Mouse (Mus musculus): ENCODE measurements at regions not wholly inside any gene's neighbourhood (a gene's known extent, or its start where the extent isn't known, plus 50 kb on each side); places are given as distances from the start of the nearest gene placed in this dataset.
"Not testable (repeated sequence)": the region's sequence is repeated elsewhere in the genome, so short reads cannot be mapped to it uniquely, and the experiment has no call there.

DNA sequence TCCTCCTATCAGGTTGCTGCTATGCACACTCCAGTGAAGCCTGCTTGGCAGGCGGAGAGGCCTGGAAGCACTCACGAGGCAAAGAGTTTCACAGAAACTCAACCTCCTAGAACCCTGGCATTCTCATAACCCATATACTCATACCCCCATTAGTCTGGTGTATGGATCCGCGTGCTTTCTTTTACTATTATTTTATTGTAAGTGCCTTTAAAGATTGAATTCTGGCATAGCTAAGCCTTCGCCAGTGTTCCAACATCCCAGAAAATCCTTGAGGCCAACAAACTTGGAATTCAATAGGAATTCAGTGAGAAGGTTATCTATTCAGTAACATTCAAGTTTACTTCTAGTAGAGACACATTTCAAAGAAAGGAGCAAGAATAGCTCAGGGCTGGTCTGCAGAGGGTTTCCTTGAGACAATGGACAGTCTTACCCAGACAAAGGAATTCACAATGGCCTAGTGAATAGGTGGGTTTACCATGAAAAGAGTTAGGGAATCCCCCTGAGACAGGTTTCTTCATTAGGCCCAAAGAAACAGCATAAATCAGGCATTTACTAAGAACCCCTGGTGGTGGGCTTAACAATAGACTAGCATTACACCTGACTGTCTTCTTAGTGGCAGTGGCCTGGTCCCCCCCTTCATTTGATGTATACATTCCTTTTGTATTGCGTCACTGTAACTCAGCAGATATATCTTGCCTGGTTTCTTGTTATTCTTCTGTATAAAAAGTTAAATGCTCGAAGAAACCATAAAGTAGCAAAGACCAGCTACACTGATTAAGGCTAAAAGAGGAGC is 80.8 kb upstream of the Gm15446 start:
- not testable (repeated sequence) for DNase-seq (ENCODE audit: low spot score)

DNA sequence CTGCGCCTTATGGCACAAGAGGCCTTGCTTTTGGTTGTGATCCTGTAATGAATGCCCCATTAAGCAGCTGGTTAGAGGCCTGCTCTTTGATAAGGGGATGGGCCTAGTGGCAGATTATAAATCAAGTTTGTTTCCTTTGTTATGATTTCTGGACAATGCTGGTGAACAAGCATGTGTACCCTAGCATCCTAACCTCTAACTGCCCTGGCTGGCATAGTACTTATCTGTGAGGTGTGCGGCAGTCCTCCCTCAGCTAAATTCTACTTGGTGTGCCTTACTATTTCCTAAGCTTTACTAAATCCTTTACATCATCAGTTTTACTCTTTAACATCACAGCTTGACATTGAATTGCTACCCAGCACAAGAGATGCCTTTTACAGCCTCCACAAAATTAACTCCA is 79.0 kb upstream of the Gm15446 start:
- not testable (repeated sequence) for DNase-seq (ENCODE audit: low spot score)

DNA sequence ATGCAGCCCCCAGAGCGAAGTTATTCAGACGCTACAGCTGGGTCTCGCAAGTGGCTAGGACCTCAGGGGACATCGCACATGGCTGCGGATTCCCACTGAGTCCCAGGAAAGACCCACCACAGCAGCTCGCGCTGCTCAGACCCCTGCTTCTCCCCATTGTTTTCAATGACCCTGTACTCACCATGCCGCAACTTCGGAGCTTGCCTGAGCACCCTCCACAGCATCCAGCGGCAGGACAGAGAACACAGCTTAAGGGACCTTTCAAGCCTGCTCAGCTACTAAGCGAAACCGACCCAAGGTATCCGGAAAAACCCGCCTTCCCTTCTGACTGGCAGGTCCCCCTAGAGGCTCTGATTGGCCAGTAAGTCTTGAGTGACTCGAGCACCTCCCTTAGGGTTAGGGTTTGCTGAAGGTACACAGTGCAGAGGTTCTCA is 78.4 kb upstream of the Gm15446 start:
- DNase-seq (ENCODE audit: low spot score), result peak; percentile 71

DNA sequence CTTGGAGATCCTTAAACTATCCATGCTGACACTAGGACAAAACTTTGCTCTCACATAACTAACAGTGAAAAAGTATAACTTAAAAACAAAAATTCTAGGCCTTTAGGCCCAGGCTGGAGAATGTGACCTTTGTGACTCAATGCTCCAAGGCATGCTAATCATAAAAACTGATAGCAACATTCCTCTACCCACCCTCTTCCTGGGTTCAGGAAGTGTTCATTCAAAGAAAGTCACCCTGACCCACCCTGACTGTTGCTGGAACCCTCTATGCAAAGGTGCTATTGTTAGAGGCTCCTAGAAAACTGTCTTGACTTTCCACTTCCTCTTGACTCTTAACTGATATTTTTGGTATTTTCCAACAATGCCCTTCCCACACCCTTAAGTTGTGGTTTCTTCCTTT is 72.0 kb upstream of the Gm15446 start:
- DNase-seq (ENCODE audit: low spot score), result not testable (repeated sequence)

DNA sequence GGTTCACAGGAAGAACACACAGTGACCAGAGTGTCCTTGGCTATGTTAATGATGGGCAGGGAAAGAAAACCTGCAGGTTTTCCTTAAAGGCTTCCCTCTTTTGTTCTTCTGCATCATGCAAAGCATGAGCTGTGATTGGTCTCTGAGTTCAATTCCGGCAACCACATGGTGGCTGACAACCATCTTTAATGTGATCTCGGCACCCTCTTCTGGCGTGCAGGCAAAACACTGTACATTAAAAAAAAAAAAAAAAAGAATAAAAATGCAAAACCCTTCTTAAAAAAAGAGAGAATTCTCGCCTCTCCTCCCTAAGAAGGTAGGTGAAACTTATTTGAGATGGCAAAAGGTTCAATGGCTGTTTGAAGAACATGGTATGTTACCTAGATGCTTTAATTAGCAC is 62.8 kb upstream of the Gm15446 start:
- DNase-seq (ENCODE audit: low spot score), result no peak

DNA sequence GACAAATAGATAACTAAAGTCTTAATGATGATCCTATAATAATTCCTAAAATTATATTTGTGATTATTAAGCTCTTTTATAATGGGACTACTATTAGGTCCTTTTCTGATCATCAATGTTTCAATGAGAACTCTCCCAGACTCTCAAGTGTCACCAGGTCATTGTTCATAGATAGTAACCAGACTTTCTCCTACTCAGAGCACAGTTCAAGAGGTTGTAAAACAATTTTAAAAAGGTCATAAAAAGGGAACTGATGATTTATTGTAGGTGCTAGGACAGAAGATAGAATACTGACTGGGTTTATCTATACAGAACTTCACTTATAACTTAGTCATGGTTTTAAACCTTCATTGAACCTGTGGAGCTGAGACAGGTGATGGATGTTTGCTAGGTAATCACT is 58.7 kb upstream of the Gm15446 start:
- not testable (repeated sequence) for DNase-seq (ENCODE audit: low spot score)

DNA sequence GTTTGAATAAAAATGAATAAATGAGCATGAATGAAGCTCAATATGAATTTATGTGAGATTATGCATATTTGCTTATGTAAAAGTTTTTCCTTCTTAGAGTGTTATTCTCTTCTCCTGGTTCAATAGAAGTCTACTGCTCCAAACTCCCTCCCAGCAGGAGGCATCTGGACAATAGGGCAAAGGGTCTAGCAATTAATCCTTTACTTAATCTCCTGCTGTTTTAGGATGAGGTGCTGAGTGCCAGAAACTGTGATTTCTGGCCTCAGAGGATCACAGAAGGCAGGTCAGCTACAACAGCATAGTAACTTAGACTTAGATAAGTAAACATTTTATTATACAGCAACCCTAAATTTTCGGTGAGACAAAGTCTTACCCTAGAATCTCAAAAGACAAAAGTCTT is 57.6 kb upstream of the Gm15446 start:
- no peak for DNase-seq (ENCODE audit: low spot score)

DNA sequence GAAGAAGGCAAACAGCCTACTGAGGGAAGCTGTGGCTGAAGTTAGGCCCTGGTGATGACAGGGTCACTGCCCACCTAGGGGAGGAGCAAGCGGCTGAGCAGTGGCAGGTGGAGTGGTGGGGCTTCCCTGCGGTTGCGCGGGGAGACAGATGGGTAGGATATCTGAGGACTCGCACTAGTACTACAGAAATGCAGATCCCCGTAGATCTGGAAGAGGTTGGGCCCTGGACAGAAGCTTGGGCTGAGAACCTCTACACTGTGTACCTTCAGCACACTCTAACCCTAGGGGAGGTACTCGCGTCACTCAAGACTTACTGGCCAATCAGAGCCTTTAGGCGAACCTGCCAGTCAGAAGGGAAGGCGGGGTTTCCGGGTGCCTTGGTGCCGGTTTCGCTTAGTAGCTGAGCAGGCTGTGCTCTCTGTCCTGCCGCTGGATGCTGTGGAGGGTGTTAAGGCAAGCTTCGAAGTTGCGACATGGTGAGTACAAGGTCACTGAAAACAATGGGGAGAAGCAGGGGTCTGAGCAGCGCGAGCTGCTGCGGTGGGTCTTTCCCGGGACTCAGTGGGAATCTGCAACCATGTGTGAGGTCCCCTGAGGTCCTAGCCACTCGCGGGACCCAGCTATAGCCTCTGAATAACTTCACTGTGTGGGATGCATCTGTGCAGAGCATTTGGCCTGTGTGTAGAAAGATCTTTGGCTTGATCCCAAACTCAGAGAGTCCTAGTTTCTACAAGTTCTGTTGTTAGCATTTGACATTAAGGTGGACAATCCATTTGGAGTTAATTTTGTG is 56.7 kb upstream of the Gm15446 start:
- peak; percentile 89 for DNase-seq (ENCODE audit: low spot score)

DNA sequence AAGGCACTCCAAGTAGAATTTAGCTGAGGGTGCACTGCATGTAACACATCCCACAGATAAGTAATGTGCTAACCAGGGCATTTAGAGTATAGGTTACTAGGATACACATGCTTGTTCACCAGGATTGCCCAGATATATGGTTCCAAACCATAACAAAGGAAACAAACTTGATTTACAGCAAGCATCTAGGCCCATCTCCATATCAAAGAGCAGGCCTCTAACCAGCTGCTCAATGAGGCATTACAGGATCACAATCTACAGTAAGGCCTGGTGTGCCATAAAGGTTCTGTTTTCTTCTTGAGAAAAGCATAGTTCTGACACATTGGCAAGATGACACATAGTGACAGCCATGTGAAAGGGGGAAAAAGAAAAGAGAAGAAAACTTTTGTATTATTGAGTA is 56.0 kb upstream of the Gm15446 start:
- DNase-seq (ENCODE audit: low spot score), result not testable (repeated sequence)

Measured in T-cell, adult 2 months (primary cell).